Mouse (Mus musculus): Measurements from ENCODE around the gene Gm2030.
"Not testable (repeated sequence)": the region's sequence is repeated elsewhere in the genome, so short reads cannot be mapped to it uniquely, and the experiment has no call there.

The Gm2030 gene

DNA sequence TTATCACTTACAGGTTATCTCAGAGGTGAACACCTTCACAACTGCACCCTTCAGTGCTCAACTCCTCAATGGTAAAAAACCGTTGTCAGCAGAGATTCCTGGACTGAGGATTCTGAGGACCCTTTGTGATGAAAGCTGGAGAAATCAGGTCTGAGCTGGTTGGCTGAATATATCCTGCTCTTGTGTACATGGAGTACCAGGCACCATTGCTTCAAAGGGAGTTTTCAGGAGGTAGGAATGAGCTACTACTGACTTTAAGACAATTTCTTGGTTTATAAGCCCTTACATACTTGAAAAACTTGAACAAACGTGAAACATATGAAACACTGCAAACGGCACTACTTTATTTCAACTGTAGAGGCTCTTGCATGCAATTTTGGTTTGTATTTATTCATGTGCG lies at the start of gene Gm2030:
Gene Gm2030 (minus strand): TSS at position 101 of the 400 bp plus-strand sequence.
- DNase-seq (ENCODE audit: low read depth in 2 of 2, low spot score in 2 of 2): not testable (repeated sequence)

Measured in CD8-positive naive resting alpha-beta T cell, adult 2 months (primary cell).